Mouse (Mus musculus) lung, adult 2 months (tissue): Measurements from ENCODE around the gene Fam189a1.

ENCODE experiments used
- CTCF ChIP-seq: fragments of 200-500 bp; IDR thresholded peaks from 2 replicates; pipeline ENCODE4 v1.5.1; 2011; ENCODE audit warnings: mild to moderate bottlenecking, low read length, control low read depth; ENCODE audit not compliant: insufficient read depth
- POLR2A ChIP-seq: fragments of 200-500 bp; IDR thresholded peaks from 2 replicates; pipeline ENCODE4 v1.6.1; 2011; ENCODE audit warnings: low read depth, mild to moderate bottlenecking, control low read depth, low read length, borderline replicate concordance; ENCODE audit errors: extremely low read depth

GRCm38 (mm10) chr7:65170762-65171161 lies 14.4 kb upstream of the Fam189a1 start:
- TF ChIP-seq CTCF (no peak), POLR2A (no peak)
